Mouse (Mus musculus) kidney, postnatal 36 days (tissue): ENCODE measurements around the gene Flnb.

Source experiments
- DNase-seq, 2 experiments: peaks; one replicate each; pipeline ENCODE4 v3.0.0; 2021 to 2022; ENCODE audit warnings: mixed read lengths in 2 of 2

The Flnb gene

GRCm38 (mm10) chr14:7826151-7826937 lies 8.6 kb downstream of the Flnb start:
- DNase-seq = peak; percentile 80 to 91

- DNase-seq = peak in 1 of 2 experiments; percentile 74
Measured at GRCm38 (mm10) chr14:7829181-7829580, 11.4 kb downstream of the Flnb start.

DNA sequence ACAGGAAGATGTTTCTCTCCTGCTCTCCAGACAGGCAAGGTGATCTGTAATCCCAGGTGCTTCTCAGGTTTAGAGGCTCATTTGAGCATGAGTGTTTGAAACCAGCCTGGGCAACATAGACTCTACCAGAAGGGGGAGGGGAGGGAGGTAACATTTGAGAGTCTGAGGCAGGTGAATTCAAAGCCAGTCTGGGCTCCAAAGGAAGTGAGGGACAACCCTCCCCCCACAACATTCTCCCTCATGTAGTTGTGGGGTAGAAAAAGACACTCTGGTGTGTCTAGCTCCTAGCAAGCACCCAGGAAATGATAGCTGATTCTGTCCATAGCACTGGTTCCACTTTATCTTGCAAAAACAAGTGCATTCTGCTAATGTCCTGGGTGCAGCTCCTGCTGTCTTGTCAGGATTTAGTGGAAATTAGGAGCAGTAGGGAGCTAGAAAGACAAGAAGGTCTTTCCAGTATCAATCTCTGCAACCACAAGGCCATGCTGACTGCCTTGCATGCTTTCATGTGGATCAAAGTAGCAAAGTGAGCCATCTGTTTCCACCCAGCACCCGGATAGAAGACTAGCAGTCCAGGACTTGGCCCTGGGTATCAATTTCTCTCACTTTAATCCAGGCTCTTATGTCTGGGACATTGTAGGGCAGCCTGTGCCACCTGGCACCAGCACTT lies 14.1 kb downstream of the Flnb start:
- no peak for DNase-seq

DNA sequence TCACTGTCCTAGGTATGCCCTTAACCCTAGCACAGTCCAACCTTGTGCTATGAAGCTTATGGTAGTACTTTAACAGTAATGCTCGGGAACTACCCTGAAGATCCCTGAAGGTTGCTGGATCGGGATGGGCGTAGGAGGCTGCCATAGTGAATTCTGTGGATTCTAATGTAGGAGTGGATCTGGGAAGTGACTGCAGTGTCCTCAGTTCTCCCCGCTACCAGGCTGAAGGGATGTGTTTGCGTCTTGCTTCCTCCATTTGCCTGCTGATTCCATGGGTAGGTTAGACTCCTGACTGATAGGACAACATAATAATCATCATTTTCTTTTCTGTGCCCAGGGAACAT lies 14.7 kb downstream of the Flnb start:
- no peak for DNase-seq

- DNase-seq = no peak
Measured at GRCm38 (mm10) chr14:7833458-7833857, 15.7 kb downstream of the Flnb start.

GRCm38 (mm10) chr14:7838564-7839089 lies 20.9 kb downstream of the Flnb start:
- no peak for DNase-seq

GRCm38 (mm10) chr14:7839950-7840514 lies 22.3 kb downstream of the Flnb start:
- DNase-seq = no peak

DNA sequence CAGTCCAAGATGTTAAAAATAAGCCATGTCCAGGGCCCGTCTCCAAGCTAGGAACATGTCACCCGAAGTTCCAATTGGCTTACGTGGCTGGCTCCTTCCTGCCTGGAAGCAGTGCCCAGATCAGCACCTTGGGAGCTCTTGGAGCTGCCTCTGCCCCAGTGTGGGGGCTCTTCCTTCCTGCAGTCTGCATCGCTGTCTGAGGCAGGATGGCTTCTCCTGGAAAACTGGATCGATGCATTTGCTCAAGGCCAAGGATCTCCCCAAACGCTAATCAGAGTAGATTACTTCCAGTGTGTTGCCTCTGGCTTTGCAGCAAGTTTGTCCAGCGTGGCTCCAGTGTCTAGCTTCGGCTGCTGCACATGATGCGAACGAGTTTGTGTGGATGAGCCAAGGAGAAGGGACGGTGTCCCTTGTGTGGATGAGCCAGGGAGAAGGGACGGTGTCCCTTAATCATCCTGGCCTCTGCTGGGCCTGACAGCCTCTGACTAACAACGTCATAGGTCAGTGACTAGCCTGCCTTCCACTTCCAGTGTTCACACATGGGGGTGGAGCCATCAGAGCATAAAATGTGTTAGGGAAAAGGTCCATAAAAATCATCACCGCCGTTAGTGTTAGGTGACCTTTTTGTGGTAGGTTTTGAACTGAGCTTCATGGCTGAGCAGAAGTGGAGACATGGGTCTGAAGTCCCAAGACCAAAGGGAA lies 25.0 kb downstream of the Flnb start:
- DNase-seq = peak; percentile 71 to 72

DNA sequence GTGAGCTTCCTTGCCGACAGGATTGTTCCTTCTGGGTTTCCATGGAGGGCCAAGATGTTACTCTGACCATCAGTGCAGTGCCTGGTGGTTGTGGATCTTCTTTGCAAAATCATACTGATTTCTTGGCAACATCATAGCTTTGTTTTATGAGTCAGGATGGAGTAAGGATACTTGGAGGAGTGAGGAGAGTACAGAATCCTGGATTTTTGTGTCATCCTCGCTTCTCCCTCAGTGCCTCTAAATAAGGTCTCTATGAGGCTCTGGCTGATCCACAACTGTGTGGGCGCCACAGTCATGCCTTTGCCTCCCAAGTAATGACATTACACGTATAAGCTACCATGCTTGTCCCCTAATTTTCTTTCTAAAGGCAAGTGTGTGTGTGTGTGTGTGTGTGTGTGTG lies 28.9 kb downstream of the Flnb start:
- DNase-seq = no peak

- no peak for DNase-seq
Measured at GRCm38 (mm10) chr14:7847746-7848232, 30.0 kb downstream of the Flnb start.

DNA sequence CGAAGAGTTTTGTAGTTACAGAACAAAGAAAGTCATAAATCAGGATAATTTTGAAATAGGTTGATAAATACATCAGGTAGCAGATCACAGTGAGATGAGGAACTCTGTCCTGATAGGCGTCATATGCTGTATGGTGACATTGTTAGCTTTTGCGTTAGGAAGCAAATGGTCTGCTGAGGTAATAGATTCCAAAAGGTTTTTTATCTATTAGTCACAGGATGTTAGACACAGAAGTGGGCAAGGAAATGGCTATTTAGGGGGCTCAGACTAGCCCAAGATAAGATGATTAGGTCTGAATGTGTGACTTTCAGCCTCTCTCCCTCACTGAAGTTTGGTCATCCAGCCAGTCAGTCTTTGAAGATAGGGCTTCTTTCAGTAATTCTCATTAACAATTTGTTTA lies 33.2 kb downstream of the Flnb start:
- DNase-seq = no peak

- DNase-seq = peak; percentile 76 to 79
Measured at GRCm38 (mm10) chr14:7851543-7852065, 33.8 kb downstream of the Flnb start.

- DNase-seq = peak; percentile 54 to 68
Measured at GRCm38 (mm10) chr14:7853691-7854090, 35.9 kb downstream of the Flnb start.

- DNase-seq = no peak
Measured at GRCm38 (mm10) chr14:7854366-7854765, 36.6 kb downstream of the Flnb start.

DNA sequence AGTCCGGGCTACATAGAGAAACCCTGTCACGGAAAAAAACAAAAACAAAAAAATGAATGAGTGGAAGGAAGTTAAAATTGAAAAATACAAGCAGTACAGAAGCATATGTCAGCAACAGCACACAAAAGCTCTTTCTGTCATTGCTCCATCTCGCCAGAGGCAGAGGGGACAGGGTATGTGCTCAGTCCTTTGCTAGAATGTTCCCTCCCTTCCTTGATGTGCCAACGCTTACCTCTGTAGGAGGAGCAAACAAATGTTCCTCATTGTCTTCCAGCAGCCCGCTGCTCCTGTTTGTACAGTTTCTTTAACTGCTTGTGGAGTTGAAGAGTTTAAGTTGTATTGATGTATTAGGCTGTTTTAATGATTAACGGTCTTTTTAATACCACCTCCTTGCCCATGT lies 37.3 kb downstream of the Flnb start:
- DNase-seq = no peak

GRCm38 (mm10) chr14:7855501-7855900 lies 37.7 kb downstream of the Flnb start:
- DNase-seq = no peak

GRCm38 (mm10) chr14:7856348-7856747 lies 38.6 kb downstream of the Flnb start:
- DNase-seq = no peak

- DNase-seq = no peak
Measured at GRCm38 (mm10) chr14:7857835-7858234, 40.1 kb downstream of the Flnb start.

- peak; percentile 42 to 49 for DNase-seq
Measured at GRCm38 (mm10) chr14:7858430-7858829, 40.7 kb downstream of the Flnb start.

DNA sequence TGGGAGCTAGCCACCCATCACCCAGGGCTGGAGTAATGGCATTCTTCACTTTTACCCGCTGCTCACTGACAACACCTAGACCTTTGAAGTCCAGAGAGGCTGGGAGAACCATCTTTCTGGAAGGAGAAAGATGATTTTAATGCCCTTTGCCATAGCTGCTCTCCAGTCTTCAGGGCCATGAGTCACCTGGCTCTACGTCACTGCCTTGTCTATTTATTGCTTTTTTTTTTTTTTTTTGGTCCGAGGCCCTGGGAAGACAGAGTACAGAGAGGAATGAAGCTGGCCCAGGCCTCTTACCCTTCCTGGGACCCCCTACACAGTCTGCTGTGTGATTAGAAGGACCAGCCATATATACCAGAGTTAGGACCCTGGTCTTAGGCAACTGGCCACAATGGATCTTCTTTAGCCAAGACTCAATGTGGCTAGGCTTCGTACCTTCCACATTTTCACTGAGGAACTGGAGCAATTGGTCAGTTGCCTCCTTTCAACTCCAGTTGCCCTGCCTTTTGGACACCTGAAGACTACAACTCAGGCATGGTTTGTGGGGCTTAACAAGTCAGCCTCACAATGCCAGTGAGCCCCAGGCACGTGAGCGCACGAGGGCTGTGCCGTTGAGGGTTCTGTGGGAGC lies 42.9 kb downstream of the Flnb start:
- DNase-seq = no peak

DNA sequence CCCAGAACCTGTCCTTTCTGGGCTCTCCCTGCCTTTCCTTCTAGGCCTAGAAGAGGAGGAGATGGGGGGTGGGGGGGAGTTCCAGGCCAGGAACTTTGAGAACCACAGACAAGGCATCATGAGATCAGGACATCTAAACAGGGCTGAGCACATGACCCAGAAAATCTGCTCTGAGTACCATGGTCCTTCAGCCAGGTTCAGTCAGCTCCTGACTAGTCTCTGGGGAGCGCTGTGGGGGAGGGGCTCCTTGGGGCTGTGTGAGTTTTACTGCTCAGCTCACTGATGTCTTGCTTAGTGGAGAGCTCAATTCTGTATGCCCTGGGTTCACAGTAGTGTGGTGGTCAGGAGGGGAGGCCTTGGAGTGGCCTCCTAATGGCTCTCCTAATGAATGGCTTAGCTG lies 43.5 kb downstream of the Flnb start:
- DNase-seq = peak; percentile 62 to 71

- no peak for DNase-seq
Measured at GRCm38 (mm10) chr14:7862226-7862625, 44.5 kb downstream of the Flnb start.
